Mouse (Mus musculus): ENCODE data around the gene Cacna1e. TPM values are rescaled to one million over a fixed set of nuclear protein-coding genes. Genes with fewer than 3 reads are reported as not detected.

Cacna1e gene
- total and polyA plus RNA-seq, 3 experiments, result 0.60 to 8.5 (median 2.5) TPM

GRCm38 (mm10) chr1:154723078-154723477, 161.2 kb downstream of the Cacna1e start:
- dilution Hi-C loops (cut with MboI; ENCODE audit: extremely low pct_ligation_motif_present, extremely low pct_unique_long_range_greater_than_20kb, low sequenced_read_pairs) (no loop called here), in situ Hi-C loops (cut with MboI; ENCODE audit: low pct_ligation_motif_present, low pct_unique_long_range_greater_than_20kb, low sequenced_read_pairs) (no loop called here)
- Histone ChIP-seq H3K4me1 (ENCODE audit: control insufficient read depth in 1 of 2, insufficient read depth in 2 of 2) (peaks cover 0 to 14% of the 10 kb centered on the region in 2 experiments; a peak in 3 of 4 replicates), H3K4me2 (ENCODE audit: insufficient read depth, low read depth, poor library complexity, severe bottlenecking) (no peak overlapping the region), H3K27me3 (replicated peaks) (no peaks in the 10 kb centered on the region), H3K9me3 (replicated peaks; ENCODE audit: low read length) (no peaks in the 10 kb centered on the region), H3K27ac (ENCODE audit: insufficient read depth, low read depth) (no peak overlapping the region), H3K79me2 (replicated peaks; ENCODE audit: control insufficient read depth, extremely low read depth, insufficient read depth, poor library complexity, severe bottlenecking) (no peaks in the 10 kb centered on the region), H3K4me3 (replicated peaks in 1 of 3; ENCODE audit: low read depth in 2 of 3, low read length in 2 of 3, poor library complexity in 1 of 3) (no peak overlapping the region), H3K9ac (ENCODE audit: insufficient read depth, low read depth) (no peak overlapping the region), H3K36me3 (replicated peaks in 1 of 2; ENCODE audit: control insufficient read depth in 1 of 2, insufficient read depth in 1 of 2, low read length in 1 of 2) (peaks cover 2 to 35% of the 10 kb centered on the region in 2 experiments)
- TF ChIP-seq KAT2A (IDR thresholded peaks at IDR 0.05; ENCODE audit: insufficient replicate concordance, low read length), result no peak
- no peak for TF ChIP-seq E2F4 (IDR thresholded peaks at IDR 0.05; ENCODE audit: insufficient replicate concordance, low read depth, low read length)
- TF ChIP-seq BHLHE40 (IDR thresholded peaks at IDR 0.05; ENCODE audit: low read depth, low read length), result no peak
- no peak for TF ChIP-seq NRF1 (IDR thresholded peaks at IDR 0.05; ENCODE audit: low read depth, low read length)
- TF ChIP-seq MAX (IDR thresholded peaks at IDR 0.05; ENCODE audit: low read length), result no peak
- TF ChIP-seq GABPA (IDR thresholded peaks at IDR 0.05; ENCODE audit: insufficient replicate concordance, low read depth, low read length), result no peak
- TF ChIP-seq ETS1 (conservative IDR thresholded peaks at IDR 0.05; ENCODE audit: low read depth, low read length), result no peak
- TF ChIP-seq EP300 (IDR thresholded peaks at IDR 0.05; ENCODE audit: low read length), result no peak
- TF ChIP-seq RCOR1 (conservative IDR thresholded peaks at IDR 0.05; ENCODE audit: low read depth, low read length), result no peak
- TF ChIP-seq MYC (IDR thresholded peaks at IDR 0.05; ENCODE audit: low read depth, low read length), result no peak
- no peak for TF ChIP-seq POLR2AphosphoS2 (IDR thresholded peaks at IDR 0.05; ENCODE audit: low read depth, low read length)
- no peak for TF ChIP-seq USF2 (conservative IDR thresholded peaks at IDR 0.05; ENCODE audit: low read depth, low read length)
- TF ChIP-seq MAFK (IDR thresholded peaks at IDR 0.05; ENCODE audit: insufficient replicate concordance, low read length), result no peak
- TF ChIP-seq RAD21 (IDR thresholded peaks at IDR 0.05; ENCODE audit: low read depth, low read length), result no peak
- TF ChIP-seq JUN (IDR thresholded peaks at IDR 0.05; ENCODE audit: insufficient read depth, low read depth, low read length), result no peak
- no peak for TF ChIP-seq SIN3A (IDR thresholded peaks at IDR 0.05; ENCODE audit: low read length)
- no peak for TF ChIP-seq SMC3 (IDR thresholded peaks at IDR 0.05; ENCODE audit: low read depth, low read length)
- TF ChIP-seq TCF12 (IDR thresholded peaks at IDR 0.05; ENCODE audit: low read depth, low read length), result no peak
- TF ChIP-seq CHD2 (IDR thresholded peaks at IDR 0.05; ENCODE audit: low read length), result no peak
- no peak for DNase-seq (ENCODE audit: extremely low read depth)

- Histone ChIP-seq H3K27me3 (replicated peaks) (no peaks in the 10 kb centered on the region), H3K27ac (ENCODE audit: insufficient read depth, low read depth) (no peak overlapping the region), H3K4me1 (ENCODE audit: control insufficient read depth in 1 of 2, insufficient read depth in 2 of 2) (no peaks in the 10 kb centered on the region), H3K4me3 (replicated peaks in 1 of 3; ENCODE audit: low read depth in 2 of 3, low read length in 2 of 3, poor library complexity in 1 of 3) (no peak overlapping the region), H3K4me2 (ENCODE audit: insufficient read depth, low read depth, poor library complexity, severe bottlenecking) (no peak overlapping the region), H3K9me3 (replicated peaks; ENCODE audit: low read length) (no peaks in the 10 kb centered on the region), H3K9ac (ENCODE audit: insufficient read depth, low read depth) (no peak overlapping the region), H3K79me2 (replicated peaks; ENCODE audit: control insufficient read depth, extremely low read depth, insufficient read depth, poor library complexity, severe bottlenecking) (no peaks in the 10 kb centered on the region), H3K36me3 (replicated peaks in 1 of 2; ENCODE audit: control insufficient read depth in 1 of 2, insufficient read depth in 1 of 2, low read length in 1 of 2) (peaks cover 0 to 6% of the 10 kb centered on the region in 2 experiments)
- no peak for DNase-seq (ENCODE audit: extremely low read depth)
- dilution Hi-C loops (cut with MboI; ENCODE audit: extremely low pct_ligation_motif_present, extremely low pct_unique_long_range_greater_than_20kb, low sequenced_read_pairs), result no loop called here
- in situ Hi-C loops (cut with MboI; ENCODE audit: low pct_ligation_motif_present, low pct_unique_long_range_greater_than_20kb, low sequenced_read_pairs), result no loop called here
- no peak for TF ChIP-seq HCFC1 (IDR thresholded peaks at IDR 0.05; ENCODE audit: low read depth, low read length)
- no peak for TF ChIP-seq EP300 (IDR thresholded peaks at IDR 0.05; ENCODE audit: low read length)
- TF ChIP-seq USF2 (conservative IDR thresholded peaks at IDR 0.05; ENCODE audit: low read depth, low read length), result no peak
- no peak for TF ChIP-seq KAT2A (IDR thresholded peaks at IDR 0.05; ENCODE audit: insufficient replicate concordance, low read length)
- TF ChIP-seq CTCF (conservative IDR thresholded peaks at IDR 0.05 in 1 of 2, IDR thresholded peaks at IDR 0.05 in 1 of 2; ENCODE audit: low read depth in 2 of 2, low read length in 2 of 2), result no peak
- no peak for TF ChIP-seq SMC3 (IDR thresholded peaks at IDR 0.05; ENCODE audit: low read depth, low read length)
Measured at GRCm38 (mm10) chr1:154715596-154715995, 168.7 kb downstream of the Cacna1e start.
